Mouse (Mus musculus) cortical plate, adult 2 months (tissue): ENCODE measurements at regions not wholly inside any gene's neighbourhood (a gene's known extent, or its start where the extent isn't known, plus 50 kb on each side); places are given as distances from the start of the nearest gene placed in this dataset.

Experiments
- H3K27ac ChIP-seq: fragments of 200-500 bp; 2 replicates; pipeline ENCODE4 v1.5.1; 2012; ENCODE audit warnings: low read length, control low read depth, inconsistent platforms; ENCODE audit not compliant: insufficient read depth
- H3K4me1 ChIP-seq: fragments of 200-500 bp; 2 replicates; pipeline ENCODE4 v1.6.1; 2011; ENCODE audit warnings: low read length; ENCODE audit not compliant: control insufficient read depth, insufficient read depth
- H3K4me3 ChIP-seq: fragments of 200-500 bp; 2 replicates; pipeline ENCODE4 v1.5.1; 2011; ENCODE audit warnings: mild to moderate bottlenecking, low read length, control low read depth; ENCODE audit not compliant: insufficient read depth
- CTCF ChIP-seq: fragments of 200-500 bp; IDR thresholded peaks from 2 replicates; pipeline ENCODE4 v1.5.1; 2011; ENCODE audit warnings: mild to moderate bottlenecking, control low read depth, low read length; ENCODE audit not compliant: insufficient read depth; ENCODE audit errors: extremely low read depth
- POLR2A ChIP-seq: fragments of 200-500 bp; IDR thresholded peaks from 2 replicates; pipeline ENCODE4 v1.6.1; 2011; ENCODE audit warnings: mild to moderate bottlenecking, low read length, control low read depth; ENCODE audit not compliant: insufficient read depth; ENCODE audit errors: extremely low read depth

DNA sequence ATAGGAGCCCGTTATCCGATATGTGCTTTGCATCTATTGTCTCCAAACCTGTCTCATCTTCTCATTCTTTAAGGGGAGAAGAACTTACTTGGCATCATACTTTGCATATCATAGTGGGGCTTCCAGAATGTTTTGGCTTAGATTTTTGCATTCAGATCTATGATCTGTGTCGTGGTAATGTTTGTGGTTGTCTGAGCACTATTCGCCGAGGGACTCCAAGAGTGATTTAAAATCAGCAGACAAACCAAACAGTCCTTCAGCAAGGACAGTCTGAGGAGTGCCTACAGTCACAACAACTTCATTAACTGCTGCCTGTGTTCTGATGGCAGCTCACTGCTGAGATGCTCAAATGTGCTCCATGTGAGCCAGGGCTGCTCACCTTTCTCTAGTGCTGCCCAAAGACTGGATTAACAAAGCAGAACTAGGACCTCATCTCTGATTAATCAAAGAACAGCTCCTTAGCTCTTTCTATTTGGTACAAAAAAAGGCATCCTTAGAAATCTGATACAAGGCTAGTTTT, 182.5 kb downstream of the Enc1 start:
- H3K27ac ChIP-seq = no peak overlapping the region
- TF ChIP-seq POLR2A (no peak), CTCF (no peak)
- H3K4me1 ChIP-seq = peaks cover 11% of the 10 kb centered on the region
- H3K4me3 ChIP-seq = no peak overlapping the region

DNA sequence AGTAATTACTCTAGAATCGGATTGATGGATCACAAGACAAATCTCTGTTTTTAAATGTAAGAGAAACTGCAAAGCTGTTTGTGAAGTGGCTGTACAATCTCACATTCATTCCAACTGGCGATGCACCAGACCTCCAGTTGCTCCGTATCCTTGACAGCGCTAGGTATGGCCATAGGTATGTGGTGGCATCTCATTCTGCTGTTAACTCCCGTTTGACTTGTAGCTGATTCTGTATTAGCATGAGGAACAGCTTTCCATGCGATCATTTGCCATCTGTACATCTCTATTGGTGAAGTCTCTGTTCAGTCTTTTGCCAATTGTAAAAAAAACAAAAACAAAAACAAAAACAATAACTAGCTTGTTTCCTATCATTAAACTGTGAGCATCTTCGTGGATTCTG, 182.0 kb downstream of the Enc1 start:
- TF ChIP-seq POLR2A (no peak), CTCF (no peak)
- H3K4me3 ChIP-seq = no peak overlapping the region
- peaks cover 11% of the 10 kb centered on the region for H3K4me1 ChIP-seq
- H3K27ac ChIP-seq = no peak overlapping the region

DNA sequence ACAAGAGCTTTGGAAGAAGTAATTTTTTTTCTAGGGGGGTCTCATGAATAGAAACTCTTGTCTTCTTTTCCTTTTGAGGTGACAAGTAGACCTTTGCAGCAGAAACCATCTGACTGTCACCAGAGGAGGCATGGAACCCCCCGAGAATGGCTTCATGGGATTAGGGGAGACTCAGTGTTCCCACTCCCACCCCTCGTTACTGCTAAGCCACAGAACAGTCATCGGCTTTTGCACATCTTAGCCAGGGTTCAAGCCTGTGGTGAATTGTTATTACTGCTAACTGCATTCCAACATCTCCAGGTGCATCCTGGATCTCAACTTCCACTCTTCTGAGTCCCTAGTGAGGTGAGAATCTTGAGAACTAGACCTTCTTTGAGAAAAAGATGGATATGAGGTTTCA, 180.9 kb downstream of the Enc1 start:
- Histone ChIP-seq H3K4me1 (peaks cover 11% of the 10 kb centered on the region), H3K4me3 (no peak overlapping the region), H3K27ac (no peak overlapping the region)
- TF ChIP-seq CTCF = no peak
- TF ChIP-seq POLR2A = no peak

DNA sequence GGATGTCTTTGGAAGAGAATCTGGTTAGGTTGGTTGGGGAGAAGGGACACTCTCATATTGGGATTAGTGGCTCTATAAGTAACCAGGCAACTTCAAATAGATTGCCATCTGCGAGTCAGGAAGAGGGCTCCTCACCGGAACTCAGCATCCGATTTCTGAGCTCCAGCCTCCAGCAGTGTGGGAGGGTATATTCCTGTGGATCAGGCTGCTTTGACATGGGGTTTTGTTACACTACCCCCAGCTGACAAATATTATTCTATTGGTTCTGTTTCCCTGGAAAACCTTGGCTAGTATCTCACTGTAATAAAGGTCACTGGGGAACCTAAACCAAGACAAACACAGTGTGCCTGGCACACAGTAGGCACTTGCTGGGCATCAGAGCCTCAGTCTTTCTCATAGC, 179.9 kb downstream of the Enc1 start:
- Histone ChIP-seq H3K4me1 (peaks cover 10% of the 10 kb centered on the region), H3K27ac (no peak overlapping the region), H3K4me3 (no peak overlapping the region)
- TF ChIP-seq CTCF (no peak), POLR2A (no peak)

DNA sequence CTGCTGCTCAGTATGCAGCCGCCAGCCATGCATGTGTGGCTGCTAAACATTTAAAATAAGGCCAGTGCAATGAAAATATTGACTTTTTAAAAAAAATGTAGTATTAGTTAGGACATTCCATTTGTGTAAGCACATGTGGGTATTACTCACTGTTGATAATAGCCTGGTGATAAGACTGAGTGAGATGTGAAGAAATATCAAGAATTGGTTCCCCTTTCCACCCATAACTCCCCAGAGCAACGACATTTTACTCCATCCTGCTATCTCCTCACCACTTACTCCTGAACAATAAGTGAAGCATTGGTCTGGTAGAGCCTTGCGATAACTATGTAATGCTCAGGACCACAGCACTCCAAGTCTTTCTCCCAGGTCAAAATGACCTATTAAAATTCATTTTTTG, 178.2 kb downstream of the Enc1 start:
- TF ChIP-seq CTCF (no peak), POLR2A (no peak)
- H3K4me3 ChIP-seq = no peak overlapping the region
- no peak overlapping the region for H3K27ac ChIP-seq
- peaks cover 4% of the 10 kb centered on the region; the same call in 1 of the 2 replicates for H3K4me1 ChIP-seq

DNA sequence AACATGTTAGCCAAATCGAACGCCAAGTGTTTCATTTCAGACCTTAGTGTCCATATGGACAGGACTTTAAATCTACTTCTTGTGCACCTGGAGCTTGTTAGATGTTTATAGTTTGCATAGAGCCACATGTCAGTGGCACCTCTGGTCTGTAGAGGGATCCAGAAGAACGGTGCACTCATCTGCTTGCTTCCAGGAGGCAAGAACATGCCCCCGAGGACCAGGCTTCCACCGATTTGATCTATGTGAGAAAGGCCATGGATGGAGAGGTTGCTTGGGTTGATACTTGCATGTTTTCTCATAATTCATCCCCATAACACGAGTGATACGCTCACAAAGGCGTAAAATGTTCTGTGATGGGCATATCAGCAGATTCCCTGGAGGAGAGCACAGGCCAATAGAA, 177.8 kb downstream of the Enc1 start:
- Histone ChIP-seq H3K4me3 (no peak overlapping the region), H3K27ac (no peak overlapping the region), H3K4me1 (peaks cover 3% of the 10 kb centered on the region; the same call in 1 of the 2 replicates)
- TF ChIP-seq POLR2A (no peak), CTCF (no peak)

DNA sequence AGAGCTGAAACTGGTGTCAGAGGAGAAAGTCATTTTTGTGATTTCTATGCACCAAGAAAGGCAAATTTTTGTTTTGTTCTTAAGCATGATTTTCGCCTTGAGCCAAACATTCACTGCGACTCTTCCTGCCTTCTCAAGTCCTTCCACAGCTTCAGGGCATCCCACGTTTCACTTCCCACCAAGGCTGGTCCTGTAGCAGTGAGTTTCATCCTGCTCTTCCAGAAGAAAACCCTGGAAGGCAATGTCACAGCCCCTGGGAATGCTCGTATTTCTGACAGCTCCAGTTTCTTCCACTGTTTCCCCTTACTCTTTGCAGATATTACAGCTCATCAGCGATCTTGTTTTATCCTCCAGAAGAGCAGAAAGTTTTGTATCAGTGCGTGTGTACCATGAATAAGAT, 177.2 kb downstream of the Enc1 start:
- TF ChIP-seq CTCF (no peak), POLR2A (no peak)
- Histone ChIP-seq H3K4me3 (no peak overlapping the region), H3K27ac (no peak overlapping the region; the same call in 1 of the 2 replicates), H3K4me1 (peaks cover 1% of the 10 kb centered on the region; the same call in 1 of the 2 replicates)

DNA sequence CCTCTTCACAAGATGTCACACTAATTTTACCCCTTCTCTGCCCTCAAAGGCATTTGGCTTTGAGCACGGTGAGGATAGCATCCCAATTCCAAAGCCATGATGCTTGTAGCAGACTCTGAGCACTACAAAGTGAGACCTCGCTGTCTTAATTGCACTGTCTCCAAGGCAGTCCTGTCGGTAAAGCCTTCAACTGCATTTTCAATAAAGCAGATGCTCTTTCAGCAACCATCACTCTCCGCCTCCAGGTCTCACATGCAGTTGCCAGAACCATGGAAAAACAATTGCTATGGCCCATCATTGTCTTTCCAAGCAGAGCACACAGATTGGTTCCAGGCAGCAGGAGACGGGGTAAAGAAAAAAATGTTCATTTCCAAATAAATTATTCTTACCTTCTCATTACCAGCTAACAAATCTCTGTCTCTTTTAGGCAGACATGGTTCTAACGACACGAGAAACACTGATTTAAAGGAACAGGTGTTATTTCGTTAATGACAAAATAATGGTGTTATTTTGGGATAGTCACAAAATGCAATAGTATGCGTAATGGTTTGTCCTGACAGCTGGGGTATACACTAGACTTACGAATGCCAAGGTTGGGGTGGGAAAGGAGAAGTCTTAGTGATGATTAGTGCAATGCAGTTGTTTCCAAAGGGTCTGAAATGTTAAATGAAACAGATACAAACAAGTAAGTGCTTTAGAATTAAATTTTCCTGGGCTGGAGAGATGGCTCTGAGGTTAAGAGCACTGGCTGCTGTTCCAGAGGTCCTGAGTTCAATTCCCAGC, 175.2 kb downstream of the Enc1 start:
- H3K27ac ChIP-seq = no peak overlapping the region
- TF ChIP-seq CTCF (no peak), POLR2A (no peak)
- H3K4me1 ChIP-seq = peaks cover 1% of the 10 kb centered on the region; the same call in 1 of the 2 replicates
- no peak overlapping the region for H3K4me3 ChIP-seq

DNA sequence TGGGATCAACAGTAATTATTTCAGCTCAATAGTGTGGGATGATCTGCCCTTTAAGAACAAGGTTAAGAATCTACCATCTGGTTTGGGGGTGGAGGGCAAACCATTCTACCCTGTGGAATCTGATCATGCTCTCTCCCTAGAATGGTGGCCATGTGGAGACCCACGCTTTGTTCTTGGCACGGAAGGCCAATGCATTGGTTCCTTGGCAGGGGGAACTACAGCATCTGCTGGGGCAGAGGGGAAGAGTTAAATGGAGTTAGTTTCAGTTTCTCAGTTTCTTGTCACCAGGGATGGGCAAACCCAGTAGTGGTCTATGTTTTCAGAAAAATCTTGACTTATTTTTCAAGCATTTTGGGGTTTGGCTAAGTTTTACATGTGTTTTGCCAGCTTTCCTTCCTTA, 174.5 kb downstream of the Enc1 start:
- H3K27ac ChIP-seq = no peak overlapping the region
- H3K4me3 ChIP-seq = no peak overlapping the region
- no peak for TF ChIP-seq CTCF
- TF ChIP-seq POLR2A = no peak
- H3K4me1 ChIP-seq = peaks cover 1% of the 10 kb centered on the region; the same call in 1 of the 2 replicates

DNA sequence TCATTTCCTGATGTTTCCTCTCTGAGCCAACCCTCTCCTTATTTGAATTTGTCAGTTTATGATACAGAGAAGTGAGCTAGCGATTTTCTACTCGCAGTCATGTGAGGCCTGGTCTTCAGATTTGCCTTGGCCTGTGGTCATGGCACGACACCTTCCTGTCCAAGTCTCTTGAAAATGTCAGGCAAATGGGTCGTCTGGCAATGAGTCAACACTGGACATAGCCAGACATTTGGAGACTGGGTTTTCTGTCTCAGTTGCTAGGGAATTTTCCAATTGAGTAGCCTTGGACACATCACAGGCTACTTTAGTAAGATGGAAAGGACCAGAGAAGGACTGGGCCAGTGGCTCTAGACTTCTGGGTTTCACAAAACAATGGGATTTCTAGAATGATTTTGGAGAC, 171.2 kb downstream of the Enc1 start:
- H3K4me3 ChIP-seq = no peak overlapping the region
- no peak overlapping the region for H3K27ac ChIP-seq
- no peaks in the 10 kb centered on the region for H3K4me1 ChIP-seq
- no peak for TF ChIP-seq POLR2A
- TF ChIP-seq CTCF = no peak
